Mouse (Mus musculus) olfactory bulb, adult 2 months (tissue): Measurements from ENCODE around the gene Prkcsh.

Source experiments
- CTCF ChIP-seq: fragments of 200-500 bp; IDR thresholded peaks from 2 replicates; pipeline ENCODE4 v1.5.1; 2012; ENCODE audit warnings: low read depth, mild to moderate bottlenecking, low read length, moderate library complexity; ENCODE audit not compliant: insufficient read depth
- POLR2A ChIP-seq: fragments of 200-500 bp; IDR thresholded peaks from 2 replicates; pipeline ENCODE4 v1.6.1; 2012; ENCODE audit warnings: mild to moderate bottlenecking, low read depth, low read length, moderate library complexity; ENCODE audit not compliant: insufficient read depth

- TF ChIP-seq CTCF (no peak), POLR2A (no peak)
Measured at GRCm38 (mm10) chr9:22049721-22050270, 47.2 kb downstream of the Prkcsh start.
